ENCODE assay signal across 25 mouse cellular contexts in the genomic region with DNA sequence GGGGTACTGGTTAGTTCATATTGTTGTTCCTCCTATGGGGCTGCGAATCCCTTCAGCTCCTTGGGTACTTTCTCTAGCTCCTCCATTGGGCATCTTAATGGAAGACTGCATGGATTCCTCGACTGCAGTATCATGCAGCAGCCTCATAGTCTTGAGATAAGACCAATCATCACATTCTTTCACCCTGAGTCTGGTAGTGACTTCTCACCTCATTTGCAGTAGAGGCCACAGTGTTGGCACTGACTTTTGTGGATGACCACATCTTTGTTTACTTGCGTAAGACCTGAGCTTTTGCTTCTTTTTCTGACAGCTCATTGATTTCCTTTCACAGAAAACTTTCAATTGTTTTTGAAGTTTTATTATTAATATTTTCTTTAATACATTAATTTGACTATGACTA. TPM values are rescaled to one million over a fixed set of nuclear protein-coding genes. Genes with fewer than 3 reads are reported as not detected.
A peak's percentile ranks its signal among the peaks of the same experiment; 100 is the strongest.
DNase-seq lines count a peak whose midpoint lies in the region; ATAC-seq lines count a peak whose summit lies in the region.
"Had no signal": no experiment of that assay in that cellular context is flagged by ENCODE, and none has a peak within 500 bp of the region (broad histone marks: within the 10 kb centered on the region; RNA-seq: fewer than 3 reads in every experiment).

No protein-coding gene starts in this region.

- no peaks in the 10 kb centered on the region for H3K9me3 ChIP-seq in neural tube, embryonic 15.5 days (replicated peaks)
- H3K9me3 ChIP-seq: forebrain, embryonic 12.5 days; midbrain, embryonic 15.5 days had no signal

- DNase-seq in heart, adult 11 months, result peak; percentile 70
- no peak for DNase-seq in heart, adult 8-10 months (ENCODE audit: low spot score)
- peak; percentile 60 for DNase-seq in 416B (ENCODE audit: low read depth)
- DNase-seq in adipocyte (ENCODE audit: low spot score), result peak; percentile 88
- DNase-seq in spleen, postnatal 14 days (ENCODE audit: low spot score in 2 of 2), result no peak
- DNase-seq: adrenal gland, postnatal 10 days; cerebellum, adult 2 months; cerebellum, postnatal 36 days; gastrocnemius, adult 2 months; heart, adult 2 months; kidney, adult 18-20 months; right cerebral cortex, postnatal 4 days had no signal

- no peak overlapping the region for H3K27ac ChIP-seq in neural tube, embryonic 15.5 days (replicated peaks)
- H3K27ac ChIP-seq: forebrain, embryonic 12.5 days; gastrocnemius, adult 2 months; heart, adult 2 months; kidney, postnatal 0 days; midbrain, embryonic 15.5 days; stomach, postnatal 0 days had no signal

- peak; percentile 59 for ATAC-seq in megakaryocyte progenitor cell, adult 5-6 weeks (replicated peaks; ENCODE audit: poor library complexity)
- ATAC-seq in neural tube, embryonic 15.5 days (ENCODE audit: low FRiP score), result no peak
- no peak for ATAC-seq in megakaryocyte-erythroid progenitor cell, adult 5-6 weeks (replicated peaks; ENCODE audit: low FRiP score, low TSS enrichment, poor library complexity, severe bottlenecking)
- ATAC-seq: hindbrain, embryonic 16.5 days; midbrain, embryonic 15.5 days had no signal

- no peaks in the 10 kb centered on the region for H3K4me1 ChIP-seq in neural tube, embryonic 15.5 days
- H3K4me1 ChIP-seq: forebrain, embryonic 12.5 days; midbrain, embryonic 15.5 days had no signal

- H3K4me3 ChIP-seq in neural tube, embryonic 15.5 days (replicated peaks), result no peak overlapping the region
- H3K4me3 ChIP-seq: forebrain, embryonic 12.5 days; gastrocnemius, adult 2 months; heart, adult 2 months; midbrain, embryonic 15.5 days had no signal

- H3K9ac ChIP-seq in neural tube, embryonic 15.5 days (replicated peaks), result no peak overlapping the region
- H3K9ac ChIP-seq: forebrain, embryonic 12.5 days; midbrain, embryonic 15.5 days had no signal

- H3K27me3 ChIP-seq in neural tube, embryonic 15.5 days (replicated peaks), result no peaks in the 10 kb centered on the region
- H3K27me3 ChIP-seq: forebrain, embryonic 12.5 days; midbrain, embryonic 15.5 days had no signal

- 91% methylated on average over 3 of the region's 3 CpGs for WGBS in neural tube, embryonic 15.5 days

- no peaks in the 10 kb centered on the region for H3K36me3 ChIP-seq in neural tube, embryonic 15.5 days
- H3K36me3 ChIP-seq: forebrain, embryonic 12.5 days; midbrain, embryonic 15.5 days had no signal

- no peak overlapping the region for H3K4me2 ChIP-seq in neural tube, embryonic 15.5 days
- H3K4me2 ChIP-seq: forebrain, embryonic 12.5 days; midbrain, embryonic 15.5 days had no signal

RNA-seq across cellular contexts. Expression of a gene that starts 9.7 kb away (rescaled TPM):
- total RNA-seq in heart, adult 8-10 months (2022), result 1 to 10 TPM in 1 of 4 experiments, under 1 TPM in 3; 0.60 to 1.1 (median 0.71) TPM
- 4.6 and 9.2 TPM in 2 replicates for total RNA-seq in megakaryocyte progenitor cell, adult 5-6 weeks (2015)
- total RNA-seq in megakaryocyte progenitor cell, adult 5-6 weeks (2017), result 5.1 and 6.2 TPM in 2 replicates
- 1.2 and 4.0 TPM in 2 replicates for polyA plus RNA-seq in neural tube, embryonic 15.5 days (2015; fragmentation: Nextera tagmentation; extraction: Ambion mirVana)
- total RNA-seq in megakaryocyte-erythroid progenitor cell, adult 5-6 weeks (2014; fragmentation: Nextera tagmentation), result 0.50 and 0.64 TPM in 2 replicates
- 0.80 and 3.6 TPM in 2 replicates for total RNA-seq in megakaryocyte-erythroid progenitor cell, adult 5-6 weeks (2017)

RNA-seq across cellular contexts. Expression of a gene that starts 9.8 kb away (rescaled TPM):
- 10 to 100 TPM; 75.1 to 88.7 (median 81.0) TPM for total RNA-seq in heart, adult 8-10 months (2022)
- 70.4 and 79.9 TPM in 2 replicates for total RNA-seq in megakaryocyte progenitor cell, adult 5-6 weeks (2015)
- 85.2 and 92.8 TPM in 2 replicates for total RNA-seq in megakaryocyte progenitor cell, adult 5-6 weeks (2017)
- 12.3 and 12.9 TPM in 2 replicates for polyA plus RNA-seq in neural tube, embryonic 15.5 days (2015; fragmentation: Nextera tagmentation; extraction: Ambion mirVana)
- 62.4 and 66.6 TPM in 2 replicates for total RNA-seq in megakaryocyte-erythroid progenitor cell, adult 5-6 weeks (2014; fragmentation: Nextera tagmentation)
- 105 and 123 TPM in 2 replicates for total RNA-seq in megakaryocyte-erythroid progenitor cell, adult 5-6 weeks (2017)

RNA-seq across cellular contexts. Expression of a gene that starts 40.3 kb away (rescaled TPM):
- total RNA-seq in heart, adult 8-10 months (2022), result 1 to 10 TPM in 1 of 4 experiments, under 1 TPM in 3; 0.52 to 1.9 (median 0.95) TPM
- 5.2 and 5.9 TPM in 2 replicates for total RNA-seq in megakaryocyte progenitor cell, adult 5-6 weeks (2015)
- total RNA-seq in megakaryocyte progenitor cell, adult 5-6 weeks (2017), result 1.1 and 3.0 TPM in 2 replicates
- 1.0 and 1.1 TPM in 2 replicates for polyA plus RNA-seq in neural tube, embryonic 15.5 days (2015; fragmentation: Nextera tagmentation; extraction: Ambion mirVana)
- total RNA-seq in megakaryocyte-erythroid progenitor cell, adult 5-6 weeks (2014; fragmentation: Nextera tagmentation), result 7.3 and 13.5 TPM in 2 replicates
- 1.3 and 2.1 TPM in 2 replicates for total RNA-seq in megakaryocyte-erythroid progenitor cell, adult 5-6 weeks (2017)

RNA-seq across cellular contexts. Expression of a gene that starts 40.8 kb away (rescaled TPM):
- not detected for total RNA-seq in heart, adult 8-10 months (2022)
- not detected in 2 replicates for total RNA-seq in megakaryocyte progenitor cell, adult 5-6 weeks (2015)
- not detected in 2 replicates for total RNA-seq in megakaryocyte progenitor cell, adult 5-6 weeks (2017)
- polyA plus RNA-seq in neural tube, embryonic 15.5 days (2015; fragmentation: Nextera tagmentation; extraction: Ambion mirVana), result not detected in 2 replicates
- total RNA-seq in megakaryocyte-erythroid progenitor cell, adult 5-6 weeks (2014; fragmentation: Nextera tagmentation), result not detected in 2 replicates
- not detected in 2 replicates for total RNA-seq in megakaryocyte-erythroid progenitor cell, adult 5-6 weeks (2017)
- total RNA-seq: adrenal gland, postnatal 10 days; gastrocnemius, adult 2 months; heart, adult 2 months; hematopoietic stem cell, adult 5-6 weeks; layer of hippocampus, adult 18-20 months; left cerebral cortex, postnatal 25 days had no signal
- polyA plus RNA-seq: cerebellum, adult 2 months; forebrain, embryonic 12.5 days; heart, adult 2 months; heart, embryonic 16.5 days; hindbrain, embryonic 16.5 days; kidney, postnatal 0 days; limb, embryonic 14.5 days; midbrain, embryonic 15.5 days; stomach, postnatal 0 days had no signal

RNA-seq across cellular contexts. Expression of a gene that starts 51.4 kb away (rescaled TPM):
- total RNA-seq in heart, adult 8-10 months (2022), result not detected
- not detected in 2 replicates for total RNA-seq in megakaryocyte progenitor cell, adult 5-6 weeks (2015)
- not detected in 2 replicates for total RNA-seq in megakaryocyte progenitor cell, adult 5-6 weeks (2017)
- not detected in 2 replicates for polyA plus RNA-seq in neural tube, embryonic 15.5 days (2015; fragmentation: Nextera tagmentation; extraction: Ambion mirVana)
- not detected in 2 replicates for total RNA-seq in megakaryocyte-erythroid progenitor cell, adult 5-6 weeks (2014; fragmentation: Nextera tagmentation)
- total RNA-seq in megakaryocyte-erythroid progenitor cell, adult 5-6 weeks (2017), result not detected in 2 replicates
- total RNA-seq: adrenal gland, postnatal 10 days; gastrocnemius, adult 2 months; heart, adult 2 months; hematopoietic stem cell, adult 5-6 weeks; layer of hippocampus, adult 18-20 months; left cerebral cortex, postnatal 25 days had no signal
- polyA plus RNA-seq: cerebellum, adult 2 months; forebrain, embryonic 12.5 days; heart, adult 2 months; heart, embryonic 16.5 days; hindbrain, embryonic 16.5 days; kidney, postnatal 0 days; limb, embryonic 14.5 days; midbrain, embryonic 15.5 days; stomach, postnatal 0 days had no signal

Comparison
In these comparisons a context has a peak if more than half of its experiments do, and no peak if none do; other contexts are left out.
1. DNase-seq: peak in heart, adult 11 months (single experiment), 416B (single experiment) and adipocyte (single experiment); none in heart, adult 8-10 months (single experiment) and spleen, postnatal 14 days (0 of 2).